Mouse (Mus musculus) testis, adult 2 months (tissue): Measurements from ENCODE around the gene 4930442H23Rik.

Source experiments
- CTCF ChIP-seq: fragments of 200-500 bp; IDR thresholded peaks from 2 replicates; pipeline ENCODE4 v1.5.1; 2012; ENCODE audit warnings: low read depth, mild to moderate bottlenecking, inconsistent platforms, low read length, moderate library complexity; ENCODE audit not compliant: control insufficient read depth, insufficient read depth, insufficient replicate concordance
- POLR2A ChIP-seq: fragments of 200-500 bp; IDR thresholded peaks from 2 replicates; pipeline ENCODE4 v1.6.1; 2012; ENCODE audit warnings: low read depth, mild to moderate bottlenecking, inconsistent platforms, low read length, moderate library complexity; ENCODE audit not compliant: control insufficient read depth

- no peak for TF ChIP-seq CTCF
- no peak for TF ChIP-seq POLR2A
Observed at GRCm38 (mm10) chr10:81200141-81200540, 16.5 kb upstream of the 4930442H23Rik start.
